Mouse (Mus musculus) intestine, embryonic 16.5 days (tissue): Measurements from ENCODE around the gene Itgax. TPM values are rescaled to one million over a fixed set of nuclear protein-coding genes. Genes with fewer than 3 reads are reported as not detected.
"Not testable (repeated sequence)": the region's sequence is repeated elsewhere in the genome, so short reads cannot be mapped to it uniquely, and the experiment has no call there.

Experiments used
- ATAC-seq: fragments of 200-750 bp; cut with Nextera tagmentation; 2 replicates; pipeline ENCODE4 v1.8.0; 2017; ENCODE audit warnings: moderate TSS enrichment, moderate library complexity
- H3K27ac ChIP-seq: fragments of 300-500 bp; sonication (generic); 2 replicates; pipeline ENCODE4 v1.5.1; 2014; ENCODE audit warnings: mild to moderate bottlenecking, low read length
- H3K27me3 ChIP-seq: fragments of 300-500 bp; sonication (generic); replicated peaks from 2 replicates; pipeline ENCODE4 v1.6.1; 2014; ENCODE audit warnings: low read length, control low read depth, mixed read lengths; ENCODE audit not compliant: control insufficient read depth, insufficient read depth
- H3K36me3 ChIP-seq: fragments of 300-500 bp; sonication (generic); 2 replicates; pipeline ENCODE4 v1.6.1; 2014; ENCODE audit warnings: low read length, control low read depth; ENCODE audit not compliant: control insufficient read depth, insufficient read depth
- H3K4me1 ChIP-seq: fragments of 300-500 bp; sonication (generic); 2 replicates; pipeline ENCODE4 v1.6.1; 2014; ENCODE audit warnings: low read length, control low read depth, mixed read lengths; ENCODE audit not compliant: control insufficient read depth, insufficient read depth
- H3K4me2 ChIP-seq: fragments of 300-500 bp; sonication (generic); 2 replicates; pipeline ENCODE4 v1.6.1; 2014; ENCODE audit warnings: low read depth, low read length, control low read depth
- H3K4me3 ChIP-seq: fragments of 300-500 bp; sonication (generic); 2 replicates; pipeline ENCODE4 v1.5.1; 2014; ENCODE audit warnings: mild to moderate bottlenecking, low read length
- H3K9ac ChIP-seq: fragments of 300-500 bp; sonication (generic); 2 replicates; pipeline ENCODE4 v1.6.1; 2014; ENCODE audit warnings: low read depth, low read length
- H3K9me3 ChIP-seq: fragments of 300-500 bp; sonication (generic); 2 replicates; pipeline ENCODE4 v1.6.1; 2016; ENCODE audit warnings: low read length, control low read depth; ENCODE audit not compliant: control insufficient read depth
- WGBS: fragments of 180-500 bp; shearing (Covaris S2); extraction: QIAGEN DNeasy Blood & Tissue Kit; methylation state at CpG from one replicate; pipeline ENCODE4 v1.1.7; 2014; 5-methylcytosine and 5-hydroxymethylcytosine counted together
- polyA plus RNA-seq: library from polyadenylated mRNA; unstranded; fragments of >200 nt; fragmentation: Nextera tagmentation; extraction: Ambion mirVana; gene quantifications from 2 replicates; pipeline ENCODE4 v1.2.1, GENCODE M21; 2015

The Itgax gene
- polyA plus RNA-seq, 1 experiment from 2014 or later = 0.75 TPM

DNA sequence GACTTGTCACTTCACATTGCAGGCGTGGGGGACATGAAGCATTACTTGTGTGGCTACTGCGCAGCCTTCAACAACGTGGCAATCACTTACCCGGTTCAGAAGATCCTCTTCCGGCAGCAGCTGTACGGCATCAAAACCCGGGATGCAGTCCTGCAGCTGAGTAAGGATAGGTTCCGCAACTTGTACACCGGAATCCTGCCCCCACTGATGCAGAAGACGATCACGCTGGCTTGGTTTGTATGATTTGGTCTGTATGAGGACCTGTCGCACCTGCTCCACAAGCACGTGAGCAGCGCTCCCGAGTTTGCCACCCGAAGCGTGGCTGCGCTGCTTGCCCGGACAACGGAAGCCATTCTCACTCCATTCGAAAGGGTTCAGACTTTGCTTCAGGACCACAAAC is 24.7 kb downstream of the Itgax start, which contains the start of gene Itgad:
TSS of gene Itgad (plus strand) at position 301 of the 400 bp plus-strand sequence.
- Histone ChIP-seq H3K36me3 (no peaks in the 10 kb centered on the region), H3K27me3 (no peaks in the 10 kb centered on the region), H3K9me3 (no peaks in the 10 kb centered on the region), H3K4me1 (no peaks in the 10 kb centered on the region), H3K4me3 (no peak within 1 kb of the TSS), H3K9ac (no peak within 1 kb of the TSS), H3K27ac (no peak within 1 kb of the TSS), H3K4me2 (no peak within 1 kb of the TSS; the same call in 1 of the 2 replicates)
- no peak for ATAC-seq
- 94% methylated on average over 21 of the region's 21 CpGs for WGBS

GRCm38 (mm10) chr7:128154924-128155323 is 25.6 kb downstream of the Itgax start:
- no peaks in the 10 kb centered on the region for H3K36me3 ChIP-seq
- H3K27ac ChIP-seq = no peak overlapping the region
- WGBS = 47% methylated on average over 10 of the region's 10 CpGs
- no peaks in the 10 kb centered on the region for H3K9me3 ChIP-seq
- no peaks in the 10 kb centered on the region for H3K27me3 ChIP-seq
- no peak overlapping the region for H3K4me3 ChIP-seq
- ATAC-seq = peak; percentile 52
- no peak overlapping the region for H3K9ac ChIP-seq
- no peak overlapping the region; the same call in 1 of the 2 replicates for H3K4me2 ChIP-seq
- no peaks in the 10 kb centered on the region for H3K4me1 ChIP-seq

GRCm38 (mm10) chr7:128158688-128159354 is 29.5 kb downstream of the Itgax start:
- not testable (repeated sequence) for H3K4me2 ChIP-seq, H3K4me1 ChIP-seq, H3K27ac ChIP-seq, H3K27me3 ChIP-seq, H3K9ac ChIP-seq, H3K9me3 ChIP-seq, ATAC-seq, H3K36me3 ChIP-seq, H3K4me3 ChIP-seq
- WGBS = 68% methylated on average over 8 of the region's 8 CpGs

- 96% methylated on average over 4 of the region's 4 CpGs for WGBS
- Histone ChIP-seq H3K36me3 (no peaks in the 10 kb centered on the region), H3K27me3 (no peaks in the 10 kb centered on the region), H3K4me1 (no peaks in the 10 kb centered on the region), H3K4me2 (no peak overlapping the region), H3K27ac (no peak overlapping the region), H3K4me3 (no peak overlapping the region), H3K9ac (no peak overlapping the region), H3K9me3 (no peaks in the 10 kb centered on the region)
- ATAC-seq = no peak
Observed at GRCm38 (mm10) chr7:128164001-128164400, 34.7 kb downstream of the Itgax start.

- no peaks in the 10 kb centered on the region for H3K4me1 ChIP-seq
- no peaks in the 10 kb centered on the region for H3K9me3 ChIP-seq
- ATAC-seq = no peak
- no peaks in the 10 kb centered on the region for H3K36me3 ChIP-seq
- WGBS = 64% methylated on average over 7 of the region's 7 CpGs
- no peak overlapping the region for H3K4me3 ChIP-seq
- no peak overlapping the region for H3K27ac ChIP-seq
- H3K27me3 ChIP-seq = no peaks in the 10 kb centered on the region
- no peak overlapping the region for H3K9ac ChIP-seq
- H3K4me2 ChIP-seq = no peak overlapping the region
Observed at GRCm38 (mm10) chr7:128166391-128166790, 37.0 kb downstream of the Itgax start.

DNA sequence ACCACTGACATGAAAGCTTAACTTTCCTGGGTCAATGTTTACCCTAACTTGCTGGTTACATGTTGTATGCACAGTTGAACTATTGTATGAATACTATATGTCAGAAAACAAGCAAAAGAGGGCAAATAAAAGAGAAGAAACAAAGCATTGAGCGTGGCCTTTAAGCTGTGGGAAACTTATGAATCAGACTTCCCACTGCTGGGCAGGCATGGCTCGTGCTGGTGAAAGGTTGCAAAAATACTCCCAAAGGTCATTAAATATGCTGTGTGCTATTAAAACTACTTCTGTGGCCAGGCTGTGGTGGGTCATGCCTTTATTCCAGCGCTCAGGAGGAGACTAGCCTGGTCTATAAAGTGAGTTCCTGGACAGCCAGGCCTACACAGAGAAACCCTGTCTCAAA is 40.6 kb downstream of the Itgax start:
- ATAC-seq = no peak
- no peaks in the 10 kb centered on the region for H3K9me3 ChIP-seq
- no peaks in the 10 kb centered on the region for H3K27me3 ChIP-seq
- WGBS = 83% methylated on average over 3 of the region's 3 CpGs
- H3K4me2 ChIP-seq = no peak overlapping the region
- no peak overlapping the region for H3K4me3 ChIP-seq
- H3K27ac ChIP-seq = no peak overlapping the region
- H3K36me3 ChIP-seq = no peaks in the 10 kb centered on the region
- H3K9ac ChIP-seq = no peak overlapping the region
- no peaks in the 10 kb centered on the region for H3K4me1 ChIP-seq

GRCm38 (mm10) chr7:128178385-128178784 is 49.0 kb downstream of the Itgax start:
- no peak for ATAC-seq
- H3K4me1 ChIP-seq = no peaks in the 10 kb centered on the region
- no peak overlapping the region for H3K4me3 ChIP-seq
- 62% methylated on average over 2 of the region's 2 CpGs for WGBS
- no peak overlapping the region for H3K4me2 ChIP-seq
- no peaks in the 10 kb centered on the region for H3K36me3 ChIP-seq
- H3K27me3 ChIP-seq = no peaks in the 10 kb centered on the region
- no peaks in the 10 kb centered on the region for H3K9me3 ChIP-seq
- no peak overlapping the region for H3K9ac ChIP-seq
- H3K27ac ChIP-seq = no peak overlapping the region

GRCm38 (mm10) chr7:128180126-128180525 is 50.8 kb downstream of the Itgax start:
- WGBS = 77% methylated on average over 7 of the region's 7 CpGs
- no peaks in the 10 kb centered on the region for H3K36me3 ChIP-seq

DNA sequence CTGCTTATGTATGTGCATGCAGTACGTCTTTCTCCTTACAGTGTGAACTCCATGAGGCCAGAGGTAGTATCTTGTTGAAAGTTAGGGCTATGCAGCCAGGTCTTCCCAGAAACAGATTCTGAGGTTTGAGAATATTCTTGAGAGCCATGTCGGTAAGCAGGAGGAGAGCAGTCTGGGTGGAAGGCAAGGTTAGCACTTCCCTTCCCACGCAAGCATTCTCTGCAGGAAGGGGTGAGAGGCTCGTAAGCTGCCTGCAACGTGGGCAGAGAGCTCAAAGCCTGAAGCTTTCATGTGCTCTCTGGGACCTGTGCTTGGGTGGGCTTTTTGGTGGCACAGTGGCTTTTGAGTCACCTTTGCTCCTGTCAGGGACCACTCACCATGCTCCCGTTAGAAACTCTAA is 51.2 kb downstream of the Itgax start:
- H3K27ac ChIP-seq = no peak overlapping the region
- no peaks in the 10 kb centered on the region for H3K36me3 ChIP-seq
- H3K9ac ChIP-seq = no peak overlapping the region
- H3K4me3 ChIP-seq = no peak overlapping the region
- ATAC-seq = no peak
- 72% methylated on average over 6 of the region's 6 CpGs for WGBS
- no peaks in the 10 kb centered on the region for H3K27me3 ChIP-seq
- H3K4me1 ChIP-seq = no peaks in the 10 kb centered on the region
- H3K4me2 ChIP-seq = no peak overlapping the region
- no peaks in the 10 kb centered on the region for H3K9me3 ChIP-seq

More at GRCm38 (mm10) chr7:128180126-128180525, 50.8 kb downstream of the Itgax start:
- Histone ChIP-seq H3K27ac (no peak overlapping the region), H3K27me3 (no peaks in the 10 kb centered on the region), H3K9me3 (no peaks in the 10 kb centered on the region), H3K4me1 (no peaks in the 10 kb centered on the region), H3K4me3 (no peak overlapping the region), H3K9ac (no peak overlapping the region), H3K4me2 (no peak overlapping the region)
- ATAC-seq = no peak

GRCm38 (mm10) chr7:128181691-128182090 is 52.3 kb downstream of the Itgax start:
- 92% methylated on average over 10 of the region's 10 CpGs for WGBS

More at GRCm38 (mm10) chr7:128181691-128182090, 52.3 kb downstream of the Itgax start:
- Histone ChIP-seq H3K27me3 (no peaks in the 10 kb centered on the region), H3K36me3 (no peaks in the 10 kb centered on the region), H3K4me2 (no peak overlapping the region), H3K9ac (no peak overlapping the region), H3K4me3 (no peak overlapping the region), H3K27ac (no peak overlapping the region), H3K4me1 (no peaks in the 10 kb centered on the region), H3K9me3 (no peaks in the 10 kb centered on the region)
- no peak for ATAC-seq
